Mouse (Mus musculus) limb, embryonic 11.5 days (tissue): ENCODE results near the gene Mpnd. TPM values are rescaled to one million over a fixed set of nuclear protein-coding genes. Genes with fewer than 3 reads are reported as not detected.
A peak's percentile ranks its signal among the peaks of the same experiment; 100 is the strongest.
"Not testable (repeated sequence)": the region's sequence is repeated elsewhere in the genome, so short reads cannot be mapped to it uniquely, and the experiment has no call there.

Experiments
- ATAC-seq: fragments of 200-750 bp; cut with Nextera tagmentation; 2 replicates; pipeline ENCODE4 v1.8.0; 2017; ENCODE audit warnings: low read depth; ENCODE audit not compliant: insufficient number of reproducible peaks, low FRiP score, low TSS enrichment
- DNase-seq: peaks from one replicate; pipeline ENCODE4 v3.0.0-alpha.2; 2015; ENCODE audit warnings: low spot score
- H3K27ac ChIP-seq: fragments of 300-500 bp; sonication (generic); replicated peaks from 2 replicates; pipeline ENCODE4 v1.5.1; 2014; ENCODE audit warnings: low read depth, mild to moderate bottlenecking, low read length
- H3K27me3 ChIP-seq: fragments of 300-500 bp; sonication (generic); 2 replicates; pipeline ENCODE4 v1.6.1; 2014; ENCODE audit warnings: mild to moderate bottlenecking, low read length, mixed read lengths; ENCODE audit not compliant: control insufficient read depth, insufficient read depth
- H3K36me3 ChIP-seq: fragments of 300-500 bp; sonication (generic); 2 replicates; pipeline ENCODE4 v1.6.1; 2014; ENCODE audit warnings: mild to moderate bottlenecking, low read length, moderate library complexity, mixed read lengths; ENCODE audit not compliant: control insufficient read depth, insufficient read depth
- H3K4me1 ChIP-seq: fragments of 300-500 bp; sonication (generic); 2 replicates; pipeline ENCODE4 v1.6.1; 2014; ENCODE audit warnings: low read length, mixed read lengths; ENCODE audit not compliant: control insufficient read depth, insufficient read depth
- H3K4me2 ChIP-seq: fragments of 300-500 bp; sonication (generic); 2 replicates; pipeline ENCODE4 v1.6.1; 2014; ENCODE audit warnings: low read depth, mild to moderate bottlenecking, moderate library complexity; ENCODE audit not compliant: severe bottlenecking
- H3K4me3 ChIP-seq: fragments of 300-500 bp; sonication (generic); 2 replicates; pipeline ENCODE4 v1.5.1; 2014; ENCODE audit warnings: low read depth, low read length
- H3K9ac ChIP-seq: fragments of 300-500 bp; sonication (generic); 2 replicates; pipeline ENCODE4 v1.6.1; 2014; ENCODE audit warnings: mild to moderate bottlenecking, low read length
- H3K9me3 ChIP-seq: fragments of 300-500 bp; sonication (generic); 2 replicates; pipeline ENCODE4 v1.6.1; 2016; ENCODE audit warnings: low read length; ENCODE audit not compliant: control insufficient read depth
- WGBS: fragments of 180-500 bp; shearing (Covaris S2); extraction: QIAGEN DNeasy Blood & Tissue Kit; methylation state at CpG from one replicate; pipeline ENCODE4 v1.1.7; 2014; 5-methylcytosine and 5-hydroxymethylcytosine counted together
- polyA plus RNA-seq: library from polyadenylated mRNA; unstranded; fragments of >200 nt; fragmentation: Nextera tagmentation; extraction: Ambion mirVana; gene quantifications from 2 replicates; pipeline ENCODE4 v1.2.1, GENCODE M21; 2014

Mpnd gene
- polyA plus RNA-seq, 1 experiment from 2014 or later, result 142 TPM

DNA sequence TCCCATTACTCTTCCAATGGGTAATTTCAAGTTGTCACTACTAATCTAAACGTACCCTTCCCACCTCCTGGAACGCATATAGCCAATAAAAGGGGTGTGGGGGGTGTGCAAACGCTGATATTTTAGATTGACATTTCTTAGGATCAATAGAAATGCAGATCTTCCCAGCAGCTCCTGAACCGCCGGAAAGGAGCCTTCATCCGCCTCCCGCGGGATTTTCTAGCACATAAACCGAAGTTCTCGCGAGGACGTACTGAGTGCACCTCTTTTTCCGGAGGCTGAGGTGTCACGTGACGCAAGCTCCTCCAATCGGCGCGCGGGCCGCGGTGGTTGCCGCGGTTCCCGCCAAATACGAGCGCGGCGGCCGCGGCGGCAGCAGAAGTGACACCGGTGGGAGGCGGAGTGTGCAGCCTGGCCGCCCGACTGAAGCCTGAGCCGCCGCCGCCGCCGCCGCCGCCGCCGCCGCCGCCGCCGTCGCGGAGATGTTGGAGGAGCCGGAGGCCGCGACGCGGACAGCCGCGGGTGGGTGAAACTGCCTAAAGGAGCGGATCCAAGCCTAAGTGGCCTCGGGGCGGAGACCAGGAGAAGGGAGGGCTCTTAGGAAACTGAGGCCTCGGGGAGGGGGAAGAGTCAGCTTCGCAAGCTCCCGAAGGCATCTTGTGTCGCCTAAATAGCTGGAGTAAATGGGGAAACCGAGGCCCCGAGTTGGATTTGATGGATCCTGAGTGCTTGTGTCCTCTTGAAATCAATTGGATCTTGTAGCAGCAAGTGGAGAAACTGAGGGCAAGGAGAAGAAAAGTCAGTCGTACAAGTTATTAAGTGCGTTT is 34.7 kb downstream of the Mpnd start, which contains the start of gene Chaf1a:
Gene Chaf1a (plus strand): TSS at position 410 of the 827 bp plus-strand sequence.
- Histone ChIP-seq H3K4me3 (peak within 1 kb of the TSS; percentile 86), H3K9ac (peak within 1 kb of the TSS; percentile 92), H3K9me3 (no peaks in the 10 kb centered on the region), H3K36me3 (peaks cover 3% of the 10 kb centered on the region; the same call in 1 of the 2 replicates), H3K27me3 (no peaks in the 10 kb centered on the region), H3K4me1 (peaks cover 4% of the 10 kb centered on the region; the same call in 1 of the 2 replicates), H3K27ac (peak within 1 kb of the TSS; percentile 79), H3K4me2 (peak within 1 kb of the TSS; percentile 87)
- peak; percentile 96 for DNase-seq
- ATAC-seq, result peak; percentile 75
- WGBS, result under 1% methylated on average over 67 of the region's 68 CpGs

DNA sequence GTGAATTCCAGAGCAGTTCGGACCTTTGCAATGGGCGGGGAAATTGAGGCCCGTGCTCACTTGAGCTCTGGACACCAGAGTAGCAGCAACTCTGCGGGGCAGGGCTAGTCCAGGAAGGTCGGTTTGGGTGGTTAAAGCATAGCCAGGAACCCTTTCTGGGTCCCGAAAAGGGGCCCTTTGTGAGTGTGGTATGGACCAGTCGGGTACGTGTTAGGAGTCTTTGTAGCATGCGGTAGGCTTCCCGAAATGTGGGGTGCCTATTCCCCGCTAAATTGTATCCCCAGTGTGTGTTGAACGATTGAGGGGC is 35.3 kb downstream of the Mpnd start:
- ATAC-seq (no peak), DNase-seq (no peak)
- peak overlapping the region; percentile 86 for H3K4me3 ChIP-seq
- peaks cover 7% of the 10 kb centered on the region for H3K36me3 ChIP-seq
- no peaks in the 10 kb centered on the region for H3K9me3 ChIP-seq
- H3K4me1 ChIP-seq, result no peaks in the 10 kb centered on the region; the same call in 1 of the 2 replicates
- H3K27ac ChIP-seq, result peak overlapping the region; percentile 79
- H3K27me3 ChIP-seq, result no peaks in the 10 kb centered on the region
- peak overlapping the region; percentile 92 for H3K9ac ChIP-seq
- 3% methylated on average over 12 of the region's 12 CpGs for WGBS
- peak overlapping the region; percentile 87 for H3K4me2 ChIP-seq

DNA sequence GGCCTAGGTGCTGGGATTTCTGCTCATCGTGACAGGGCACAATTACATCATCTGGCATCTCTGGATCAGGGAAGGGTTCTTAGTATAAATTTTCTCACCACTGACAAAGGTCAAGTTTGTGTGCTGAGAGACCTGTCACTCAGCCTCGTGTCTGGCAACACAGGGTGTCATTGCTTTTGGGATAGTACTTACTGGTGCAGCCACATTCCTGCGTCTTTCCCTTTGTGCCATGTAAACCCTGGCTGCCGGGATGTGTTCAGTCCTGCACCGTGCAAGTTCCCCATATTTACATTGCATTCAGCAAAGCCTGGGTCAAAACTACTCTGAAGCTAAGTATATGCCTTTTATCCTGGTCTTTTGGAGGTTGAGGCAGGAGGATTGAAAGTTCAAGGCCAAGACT is 45.9 kb downstream of the Mpnd start:
- no peak for ATAC-seq
- WGBS, result 92% methylated on average over 5 of the region's 5 CpGs
- no peaks in the 10 kb centered on the region for H3K4me1 ChIP-seq

DNA sequence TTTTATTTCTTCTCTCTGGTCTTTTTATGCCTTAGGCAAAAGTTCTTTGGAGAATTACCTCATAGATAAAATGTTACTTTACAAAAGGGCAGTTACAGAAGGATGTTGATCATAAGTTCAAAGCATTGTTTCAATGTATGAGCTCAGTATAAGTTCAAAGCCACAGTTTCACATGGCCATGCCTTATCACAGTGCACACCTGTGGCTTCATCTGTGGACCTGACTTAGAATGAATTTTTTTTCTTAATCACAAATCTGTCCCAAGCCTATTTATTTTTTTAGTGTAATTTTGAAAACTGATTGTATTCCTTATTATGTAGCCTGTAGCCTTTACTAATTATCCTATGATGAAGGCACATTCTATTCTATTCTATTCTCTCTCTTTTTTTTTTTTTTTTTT is 49.4 kb downstream of the Mpnd start:
- H3K4me2 ChIP-seq, result no peak overlapping the region
- H3K27me3 ChIP-seq, result no peaks in the 10 kb centered on the region
- no peak overlapping the region for H3K4me3 ChIP-seq
- H3K9me3 ChIP-seq, result no peaks in the 10 kb centered on the region
- H3K36me3 ChIP-seq, result peaks cover 40% of the 10 kb centered on the region
- ATAC-seq (no peak), DNase-seq (no peak)
- no peak overlapping the region for H3K9ac ChIP-seq
- no peaks in the 10 kb centered on the region for H3K4me1 ChIP-seq
- no peak overlapping the region for H3K27ac ChIP-seq

More for the DNA sequence above, 45.9 kb downstream of the Mpnd start:
- no peak for DNase-seq
- Histone ChIP-seq H3K9ac (no peak overlapping the region), H3K4me3 (no peak overlapping the region), H3K9me3 (no peaks in the 10 kb centered on the region), H3K36me3 (peaks cover 28% of the 10 kb centered on the region), H3K4me2 (no peak overlapping the region), H3K27ac (no peak overlapping the region), H3K27me3 (no peaks in the 10 kb centered on the region)

DNA sequence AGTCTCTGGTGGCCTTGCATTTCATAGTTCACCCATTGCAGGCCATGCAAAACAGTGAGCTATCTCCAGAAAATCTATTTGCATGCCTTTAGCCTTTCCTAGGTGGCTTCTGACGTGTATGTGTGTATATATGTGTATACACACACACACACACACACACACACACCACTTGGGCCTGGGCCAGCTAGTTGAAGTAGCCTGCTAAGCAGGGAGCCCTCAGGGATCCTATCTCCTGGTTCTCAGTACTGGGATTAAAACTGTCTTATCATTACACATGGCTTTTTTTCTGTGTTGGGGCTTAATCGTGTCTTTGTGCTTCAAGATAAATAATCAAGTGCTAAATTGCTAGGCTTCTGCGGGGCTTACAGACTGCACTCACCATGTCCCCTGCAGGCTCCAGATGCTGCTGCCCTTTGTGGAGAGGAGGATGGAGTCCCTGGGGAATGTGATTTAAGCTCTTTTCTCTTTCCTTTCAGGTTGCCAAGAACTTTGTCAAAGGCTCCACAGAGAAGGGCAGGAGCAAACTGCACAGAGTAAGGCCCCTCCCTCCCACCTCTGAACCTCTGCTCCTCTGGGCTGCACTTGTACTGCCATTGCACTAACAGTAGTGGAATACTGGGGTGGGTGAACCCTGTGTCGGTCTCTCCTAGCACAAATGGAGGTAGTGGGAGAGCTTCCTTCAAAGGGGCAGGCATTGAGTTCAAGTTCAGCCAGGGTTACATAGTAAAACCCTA is 50.6 kb downstream of the Mpnd start:
- Histone ChIP-seq H3K4me3 (no peak overlapping the region), H3K36me3 (peaks cover 41% of the 10 kb centered on the region), H3K9ac (no peak overlapping the region), H3K27ac (no peak overlapping the region), H3K4me1 (no peaks in the 10 kb centered on the region), H3K4me2 (no peak overlapping the region), H3K9me3 (no peaks in the 10 kb centered on the region), H3K27me3 (no peaks in the 10 kb centered on the region)
- WGBS, result 85% methylated on average over 4 of the region's 4 CpGs
- ATAC-seq (no peak), DNase-seq (no peak)

DNA sequence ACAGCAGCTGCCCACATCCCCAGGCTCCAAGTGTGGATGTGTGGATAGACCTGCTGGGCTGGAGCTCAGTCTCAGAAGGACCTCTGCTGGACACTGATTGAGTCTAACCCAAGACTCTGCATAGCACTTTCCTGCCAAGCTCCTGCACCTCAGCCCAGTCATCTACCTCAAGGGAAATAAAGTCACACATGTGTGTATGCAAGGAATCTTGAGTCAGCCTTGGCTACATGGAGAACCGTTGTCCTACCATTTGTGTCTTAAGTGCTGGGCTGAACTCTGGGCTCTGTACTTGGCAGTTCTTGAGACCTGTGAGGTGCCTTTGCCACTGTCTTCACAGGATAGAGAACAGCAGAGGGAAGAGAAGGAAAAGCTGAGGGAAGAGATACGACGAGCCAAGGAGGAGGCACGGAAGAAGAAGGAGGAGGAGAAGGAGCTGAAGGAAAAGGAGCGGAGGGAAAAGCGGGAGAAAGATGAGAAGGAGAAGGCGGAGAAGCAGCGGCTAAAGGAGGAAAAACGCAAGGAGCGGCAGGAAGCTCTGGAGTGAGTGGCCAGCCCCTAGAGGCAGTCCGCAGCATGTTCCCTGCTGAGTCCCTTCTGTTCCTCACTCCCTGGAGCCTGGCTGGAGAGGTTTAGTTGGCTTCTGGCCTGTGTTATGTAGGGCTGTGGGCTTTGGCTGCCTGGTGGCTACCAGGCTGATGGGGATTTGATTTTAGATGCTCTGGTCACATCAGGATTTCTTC is 52.0 kb downstream of the Mpnd start:
- Histone ChIP-seq H3K4me1 (no peaks in the 10 kb centered on the region), H3K36me3 (peaks cover 47% of the 10 kb centered on the region), H3K4me2 (no peak overlapping the region), H3K27me3 (no peaks in the 10 kb centered on the region), H3K9me3 (no peaks in the 10 kb centered on the region), H3K27ac (no peak overlapping the region), H3K4me3 (no peak overlapping the region), H3K9ac (no peak overlapping the region)
- DNase-seq, result no peak
- WGBS, result 81% methylated on average over 11 of the region's 11 CpGs
- no peak for ATAC-seq

DNA sequence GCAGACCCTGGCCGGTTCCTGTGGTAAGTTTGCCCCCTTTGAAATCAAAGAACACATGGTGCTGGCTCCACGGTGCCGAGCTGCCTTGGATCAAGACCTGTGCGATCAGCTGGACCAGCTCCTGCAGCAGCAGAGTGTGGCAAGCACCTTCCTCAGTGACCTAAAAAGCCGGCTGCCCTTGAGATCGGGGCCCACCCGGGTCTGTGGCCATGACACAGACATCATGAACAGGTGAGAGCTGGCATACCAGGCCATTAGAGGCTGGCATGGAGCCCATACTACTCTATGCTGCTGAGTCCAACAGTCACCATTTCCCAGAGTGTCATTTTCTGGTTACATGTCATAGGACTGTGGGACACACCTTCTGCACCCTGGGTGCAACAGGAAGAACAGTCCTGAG is 56.6 kb downstream of the Mpnd start:
- Histone ChIP-seq H3K36me3 (peaks cover 74% of the 10 kb centered on the region), H3K4me1 (no peaks in the 10 kb centered on the region), H3K4me3 (no peak overlapping the region), H3K9me3 (no peaks in the 10 kb centered on the region), H3K4me2 (no peak overlapping the region), H3K27ac (no peak overlapping the region), H3K9ac (no peak overlapping the region), H3K27me3 (no peaks in the 10 kb centered on the region)
- ATAC-seq (no peak), DNase-seq (no peak)
- 94% methylated on average over 7 of the region's 7 CpGs for WGBS

DNA sequence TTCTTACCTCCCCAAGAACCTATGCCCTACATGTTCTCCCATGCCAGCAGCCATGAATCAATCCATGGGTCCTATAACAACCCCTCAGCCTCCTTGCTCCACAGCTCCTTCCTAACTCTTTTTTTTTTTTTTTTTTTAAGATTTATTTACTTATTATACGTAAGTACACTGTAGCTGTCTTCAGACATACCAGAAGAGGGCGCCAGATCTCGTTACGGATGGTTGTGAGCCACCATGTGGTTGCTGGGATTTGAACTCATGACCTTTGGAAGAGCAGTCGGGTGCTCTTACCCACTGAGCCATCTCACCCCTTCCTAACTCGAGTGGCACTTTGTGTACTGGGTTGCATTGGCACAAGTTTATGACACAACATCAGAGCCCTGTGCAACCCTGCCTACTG is 60.2 kb downstream of the Mpnd start:
- H3K9ac ChIP-seq, H3K27me3 ChIP-seq, H3K9me3 ChIP-seq, H3K4me1 ChIP-seq, H3K4me2 ChIP-seq, DNase-seq, H3K4me3 ChIP-seq, ATAC-seq, H3K27ac ChIP-seq: not testable (repeated sequence)
- peaks cover 77% of the 10 kb centered on the region for H3K36me3 ChIP-seq
- WGBS, result 90% methylated on average over 6 of the region's 6 CpGs
